Mouse (Mus musculus) limb, embryonic 10.5 days (tissue): ENCODE data around the gene Keg1. TPM values are rescaled to one million over a fixed set of nuclear protein-coding genes. Genes with fewer than 3 reads are reported as not detected.
"Not testable (repeated sequence)": the region's sequence is repeated elsewhere in the genome, so short reads cannot be mapped to it uniquely, and the experiment has no call there.

Experiments used
- DNase-seq: peaks from one replicate; pipeline ENCODE4 v3.0.0-alpha.2; 2017; ENCODE audit warnings: low spot score
- H3K27ac ChIP-seq: fragments of 300-500 bp; sonication (generic); 2 replicates; pipeline ENCODE4 v1.5.1; 2016; ENCODE audit warnings: mild to moderate bottlenecking
- H3K27me3 ChIP-seq: fragments of 300-500 bp; sonication (generic); 2 replicates; pipeline ENCODE4 v1.6.1; 2016; ENCODE audit warnings: low read depth, mild to moderate bottlenecking; ENCODE audit not compliant: poor library complexity, severe bottlenecking
- H3K36me3 ChIP-seq: fragments of 300-500 bp; sonication (generic); 2 replicates; pipeline ENCODE4 v1.6.1; 2016; ENCODE audit warnings: mild to moderate bottlenecking, moderate library complexity
- H3K4me1 ChIP-seq: fragments of 300-500 bp; sonication (generic); 2 replicates; pipeline ENCODE4 v1.6.1; 2016
- H3K4me3 ChIP-seq: fragments of 300-500 bp; sonication (generic); 2 replicates; pipeline ENCODE4 v1.5.1; 2016; ENCODE audit warnings: mild to moderate bottlenecking, moderate library complexity
- H3K9me3 ChIP-seq: fragments of 300-500 bp; sonication (generic); replicated peaks from 2 replicates; pipeline ENCODE4 v1.6.1; 2016; ENCODE audit warnings: mild to moderate bottlenecking
- WGBS: fragments of 180-500 bp; shearing (Covaris S2); methylation state at CpG from one replicate; pipeline ENCODE4 v1.1.7; 2016; 5-methylcytosine and 5-hydroxymethylcytosine counted together
- polyA plus RNA-seq: library from polyadenylated mRNA; unstranded; fragments of >200 nt; fragmentation: Nextera tagmentation; extraction: Ambion mirVana; gene quantifications from 2 replicates; pipeline ENCODE4 v1.2.1, GENCODE M21; 2016

The Keg1 gene
- polyA plus RNA-seq = not detected in 2 replicates

GRCm38 (mm10) chr19:12695590-12695989, at the start of gene Keg1:
Gene Keg1, plus strand, starts transcription at chr19:12695786.
- no peaks in the 10 kb centered on the region for H3K4me1 ChIP-seq
- H3K27me3 ChIP-seq = no peaks in the 10 kb centered on the region
- no peak within 1 kb of the TSS for H3K27ac ChIP-seq
- H3K4me3 ChIP-seq = no peak within 1 kb of the TSS
- no peaks in the 10 kb centered on the region for H3K9me3 ChIP-seq
- WGBS = 84% methylated on average over 3 of the region's 3 CpGs
- H3K36me3 ChIP-seq = no peaks in the 10 kb centered on the region
- DNase-seq = no peak

DNA sequence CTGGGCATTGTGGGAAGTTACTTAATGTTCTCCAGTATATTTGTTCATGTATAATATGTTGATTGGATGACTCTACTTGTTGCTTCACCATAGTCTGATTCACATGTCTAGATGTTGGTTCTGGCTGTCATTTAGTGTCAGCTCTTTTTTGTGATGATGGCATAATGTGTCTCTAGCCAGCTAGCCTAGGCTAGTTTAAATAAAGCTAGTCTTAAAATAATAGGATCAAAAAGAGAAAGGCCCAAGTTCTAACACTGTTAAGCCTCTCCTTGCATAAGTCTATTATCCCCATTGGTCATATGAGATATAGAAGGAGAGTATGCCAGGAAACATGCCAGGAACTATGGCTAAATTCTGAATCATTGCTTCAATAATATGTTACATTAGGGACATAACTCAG, 46.1 kb upstream of the Keg1 start:
- Histone ChIP-seq H3K4me3 (no peak overlapping the region), H3K36me3 (no peaks in the 10 kb centered on the region), H3K27ac (no peak overlapping the region), H3K9me3 (no peaks in the 10 kb centered on the region), H3K27me3 (no peaks in the 10 kb centered on the region), H3K4me1 (no peaks in the 10 kb centered on the region)
- DNase-seq = no peak

DNA sequence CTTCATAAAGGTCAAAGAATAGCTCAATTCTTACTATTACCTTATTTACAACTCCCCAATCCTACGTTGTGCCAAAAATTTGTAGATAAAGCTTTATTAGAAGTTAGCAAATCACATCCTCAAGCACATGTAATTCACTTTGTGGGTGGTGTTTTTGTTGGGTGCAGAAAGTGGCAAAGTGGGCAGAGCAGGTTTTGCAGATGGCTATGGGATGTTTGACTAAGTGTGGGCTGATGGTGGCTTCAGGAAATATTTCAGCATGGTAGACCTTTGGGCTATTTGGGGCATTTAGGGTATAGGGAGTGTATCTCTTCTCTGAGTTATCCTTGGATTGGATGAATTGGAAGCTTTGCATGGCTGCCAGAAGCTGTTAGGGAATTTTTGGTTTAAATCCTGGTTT, 29.4 kb upstream of the Keg1 start:
- DNase-seq = no peak
- 76% methylated on average over 1 of the region's 1 CpGs for WGBS
- H3K4me1 ChIP-seq = no peaks in the 10 kb centered on the region
- H3K27me3 ChIP-seq = no peaks in the 10 kb centered on the region
- H3K27ac ChIP-seq = no peak overlapping the region
- H3K36me3 ChIP-seq = no peaks in the 10 kb centered on the region
- H3K9me3 ChIP-seq = no peaks in the 10 kb centered on the region
- no peak overlapping the region for H3K4me3 ChIP-seq

DNA sequence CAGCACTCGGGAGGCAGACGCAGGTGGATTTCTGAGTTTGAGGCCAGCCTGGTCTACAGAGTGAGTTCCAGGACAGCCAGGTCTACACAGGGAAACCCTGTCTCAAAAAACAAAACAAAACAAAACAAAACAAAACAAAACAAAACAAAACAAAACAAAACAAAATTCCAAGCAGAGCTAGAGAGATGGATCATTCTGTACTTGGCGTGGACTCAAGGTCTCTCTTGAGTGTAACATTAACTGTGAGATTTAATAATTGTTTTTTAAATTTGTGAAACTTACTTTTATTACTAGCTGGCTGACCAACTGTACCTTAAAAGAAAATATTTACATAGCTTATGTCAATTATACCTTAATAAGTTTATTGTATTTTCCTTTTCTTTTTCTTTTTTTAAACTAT, 27.0 kb upstream of the Keg1 start:
- H3K27ac ChIP-seq, H3K36me3 ChIP-seq, H3K27me3 ChIP-seq, DNase-seq, H3K4me3 ChIP-seq, H3K4me1 ChIP-seq, H3K9me3 ChIP-seq: not testable (repeated sequence)
- 93% methylated on average over 3 of the region's 3 CpGs for WGBS

- no peak within 1 kb of the TSS for H3K27ac ChIP-seq
- H3K36me3 ChIP-seq = no peaks in the 10 kb centered on the region
- DNase-seq = no peak
Measured at GRCm38 (mm10) chr19:12670139-12670538, 25.4 kb upstream of the Keg1 start, which contains the start of gene Olfr1442. Gene Olfr1442, plus strand, starts transcription at chr19:12670439.

DNA sequence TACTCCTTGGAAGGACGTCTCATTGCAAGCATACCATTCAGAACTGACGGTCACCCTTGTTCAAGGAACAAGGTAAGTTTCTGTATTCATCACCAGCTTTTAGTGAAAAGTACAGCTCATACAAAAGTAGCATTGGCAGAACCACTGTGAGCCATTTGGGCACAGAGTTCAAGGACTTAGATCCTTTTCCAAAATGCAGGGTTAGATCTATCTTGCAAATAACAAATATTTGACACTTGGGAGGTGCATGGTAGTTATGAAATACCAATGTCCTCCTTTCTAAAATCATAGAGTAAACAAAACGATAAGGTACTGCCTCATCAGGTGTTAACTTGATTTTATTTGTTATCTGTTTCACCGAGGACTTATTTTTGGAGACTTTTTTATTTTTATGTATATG, 24.5 kb upstream of the Keg1 start:
- Histone ChIP-seq H3K36me3 (no peaks in the 10 kb centered on the region), H3K4me1 (no peaks in the 10 kb centered on the region), H3K4me3 (no peak overlapping the region), H3K27me3 (no peaks in the 10 kb centered on the region), H3K9me3 (no peaks in the 10 kb centered on the region), H3K27ac (no peak overlapping the region)
- WGBS = 83% methylated on average over 4 of the region's 4 CpGs
- no peak for DNase-seq

More at GRCm38 (mm10) chr19:12670139-12670538, 25.4 kb upstream of the Keg1 start, which contains the start of gene Olfr1442:
- no peaks in the 10 kb centered on the region for H3K9me3 ChIP-seq
- no peaks in the 10 kb centered on the region for H3K27me3 ChIP-seq
- H3K4me3 ChIP-seq = no peak within 1 kb of the TSS
- H3K4me1 ChIP-seq = no peaks in the 10 kb centered on the region

DNA sequence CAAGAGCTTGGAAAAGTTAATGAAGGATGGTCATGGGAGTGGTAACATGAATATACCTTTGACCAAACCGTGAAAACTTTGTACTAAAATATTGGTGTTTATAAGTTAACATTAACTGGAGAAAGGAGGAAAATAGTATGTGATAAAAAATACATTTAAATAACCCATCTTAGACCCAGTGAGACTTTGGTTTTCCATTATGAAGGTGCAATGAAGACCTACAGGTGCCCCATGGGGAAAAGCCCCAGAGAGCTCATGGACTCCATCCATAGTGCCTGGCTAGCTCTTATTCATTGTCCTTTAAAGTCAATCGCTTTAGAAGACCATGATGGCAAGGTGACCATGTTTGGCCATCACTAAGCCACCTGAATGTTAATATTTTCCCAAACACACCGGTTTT, 17.8 kb upstream of the Keg1 start, which contains the start of gene Olfr1443:
Gene Olfr1443, plus strand, starts transcription at position 301 of the 400 bp plus-strand sequence.
- 66% methylated on average over 3 of the region's 3 CpGs for WGBS
- Histone ChIP-seq H3K9me3 (no peaks in the 10 kb centered on the region), H3K4me1 (no peaks in the 10 kb centered on the region), H3K36me3 (no peaks in the 10 kb centered on the region), H3K4me3 (no peak within 1 kb of the TSS), H3K27me3 (no peaks in the 10 kb centered on the region), H3K27ac (no peak within 1 kb of the TSS)
- DNase-seq = no peak

GRCm38 (mm10) chr19:12684638-12685037, 10.9 kb upstream of the Keg1 start:
- Histone ChIP-seq H3K27ac (no peak overlapping the region), H3K4me1 (no peaks in the 10 kb centered on the region)
- DNase-seq = no peak

GRCm38 (mm10) chr19:12685231-12685630, 10.4 kb upstream of the Keg1 start:
- H3K9me3 ChIP-seq = no peaks in the 10 kb centered on the region
- no peaks in the 10 kb centered on the region for H3K4me1 ChIP-seq
- H3K27me3 ChIP-seq = no peaks in the 10 kb centered on the region
- H3K27ac ChIP-seq = no peak overlapping the region
- no peak overlapping the region for H3K4me3 ChIP-seq
- no peak for DNase-seq
- H3K36me3 ChIP-seq = no peaks in the 10 kb centered on the region

More at GRCm38 (mm10) chr19:12684638-12685037, 10.9 kb upstream of the Keg1 start:
- Histone ChIP-seq H3K36me3 (no peaks in the 10 kb centered on the region), H3K27me3 (no peaks in the 10 kb centered on the region), H3K4me3 (no peak overlapping the region), H3K9me3 (no peaks in the 10 kb centered on the region)

- Histone ChIP-seq H3K4me1 (no peaks in the 10 kb centered on the region), H3K36me3 (no peaks in the 10 kb centered on the region), H3K27ac (no peak overlapping the region), H3K27me3 (no peaks in the 10 kb centered on the region), H3K4me3 (no peak overlapping the region), H3K9me3 (no peaks in the 10 kb centered on the region)
- no peak for DNase-seq
Measured at GRCm38 (mm10) chr19:12696221-12696620, 635 bp downstream of the Keg1 start.

DNA sequence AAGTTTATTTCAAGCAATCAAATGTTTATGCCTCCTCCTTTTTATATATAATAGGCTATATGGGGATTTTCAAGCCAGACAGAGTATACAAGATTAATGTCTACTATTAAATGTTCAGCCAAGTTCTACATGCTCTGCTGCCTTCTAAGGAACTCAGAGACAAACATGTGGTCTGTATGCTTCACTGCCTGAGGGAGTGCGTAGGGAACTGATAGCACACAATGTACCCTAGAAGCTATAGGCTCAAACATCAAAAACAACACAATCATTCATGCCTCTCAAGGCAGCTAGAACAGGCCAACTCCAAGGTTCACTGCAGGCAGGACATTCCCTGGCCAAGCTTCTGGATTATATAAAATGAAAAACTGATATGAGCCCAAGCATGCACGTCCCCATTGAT, 12.9 kb downstream of the Keg1 start:
- no peak overlapping the region for H3K4me3 ChIP-seq
- no peak overlapping the region for H3K27ac ChIP-seq
- WGBS = 85% methylated on average over 2 of the region's 2 CpGs
- no peaks in the 10 kb centered on the region for H3K4me1 ChIP-seq
- H3K36me3 ChIP-seq = no peaks in the 10 kb centered on the region
- no peaks in the 10 kb centered on the region for H3K27me3 ChIP-seq
- no peak for DNase-seq
- no peaks in the 10 kb centered on the region for H3K9me3 ChIP-seq

DNA sequence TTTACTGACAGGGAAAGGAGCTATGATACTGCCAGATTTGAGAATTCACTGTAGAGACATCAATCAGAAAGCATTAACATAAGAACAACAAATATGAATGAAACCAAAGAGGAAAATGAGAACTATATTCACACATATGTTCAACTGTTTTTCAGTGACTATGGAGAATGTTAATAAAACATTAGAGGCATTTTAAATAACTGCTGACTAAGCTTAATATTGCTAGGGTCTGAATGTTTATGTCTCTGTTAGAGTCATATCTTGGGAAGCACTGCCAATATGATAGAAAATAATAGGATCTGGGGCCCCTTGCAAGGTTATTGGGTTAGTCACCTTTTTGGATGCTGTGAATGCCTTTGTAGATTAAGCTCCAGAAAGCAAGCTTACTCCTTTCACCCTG, 13.4 kb downstream of the Keg1 start:
- H3K9me3 ChIP-seq = no peaks in the 10 kb centered on the region
- H3K36me3 ChIP-seq = no peaks in the 10 kb centered on the region
- H3K27ac ChIP-seq = no peak overlapping the region

DNA sequence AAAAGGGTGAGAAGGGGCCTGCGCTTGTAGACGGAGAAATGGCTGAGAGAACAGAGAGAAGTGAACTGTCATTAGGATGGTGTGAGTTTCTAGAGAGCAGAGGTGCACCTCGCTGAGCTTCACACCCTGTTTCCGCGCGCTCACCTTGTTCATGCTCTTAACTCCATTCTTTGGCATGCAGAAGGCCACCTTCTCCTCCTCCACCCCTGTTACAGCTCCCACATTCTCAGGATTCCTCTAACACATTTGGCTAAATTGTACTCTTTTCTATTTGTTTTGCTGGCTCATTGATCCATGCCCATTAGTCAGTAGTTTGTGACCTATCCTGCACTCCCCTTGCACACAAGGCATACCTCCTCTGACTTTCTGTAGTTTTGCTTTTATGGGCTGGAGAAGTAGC, 23.6 kb downstream of the Keg1 start:
- H3K4me1 ChIP-seq = no peaks in the 10 kb centered on the region
- H3K36me3 ChIP-seq = no peaks in the 10 kb centered on the region
- no peak overlapping the region for H3K4me3 ChIP-seq
- no peak overlapping the region for H3K27ac ChIP-seq
- no peak for DNase-seq
- no peaks in the 10 kb centered on the region for H3K9me3 ChIP-seq
- no peaks in the 10 kb centered on the region for H3K27me3 ChIP-seq
- WGBS = 82% methylated on average over 6 of the region's 6 CpGs

More for the DNA sequence above, 13.4 kb downstream of the Keg1 start:
- no peak overlapping the region for H3K4me3 ChIP-seq
- no peak for DNase-seq
- H3K4me1 ChIP-seq = no peaks in the 10 kb centered on the region
- H3K27me3 ChIP-seq = no peaks in the 10 kb centered on the region

- H3K27me3 ChIP-seq = no peaks in the 10 kb centered on the region
- H3K4me1 ChIP-seq = no peaks in the 10 kb centered on the region
- DNase-seq = no peak
- no peaks in the 10 kb centered on the region for H3K36me3 ChIP-seq
- H3K27ac ChIP-seq = no peak overlapping the region
- H3K9me3 ChIP-seq = no peaks in the 10 kb centered on the region
- 71% methylated on average over 2 of the region's 2 CpGs for WGBS
- no peak overlapping the region for H3K4me3 ChIP-seq
Measured at GRCm38 (mm10) chr19:12720463-12720862, 24.9 kb downstream of the Keg1 start.
